Mouse (Mus musculus) urinary bladder, adult 18-20 months (tissue): ENCODE data around the gene Meis2.

Experiments used
- DNase-seq, 2 experiments: peaks; one replicate each; pipeline ENCODE4 v3.0.0; 2022; ENCODE audit warnings: low spot score in 2 of 2, mixed read lengths in 2 of 2

The Meis2 gene

DNA sequence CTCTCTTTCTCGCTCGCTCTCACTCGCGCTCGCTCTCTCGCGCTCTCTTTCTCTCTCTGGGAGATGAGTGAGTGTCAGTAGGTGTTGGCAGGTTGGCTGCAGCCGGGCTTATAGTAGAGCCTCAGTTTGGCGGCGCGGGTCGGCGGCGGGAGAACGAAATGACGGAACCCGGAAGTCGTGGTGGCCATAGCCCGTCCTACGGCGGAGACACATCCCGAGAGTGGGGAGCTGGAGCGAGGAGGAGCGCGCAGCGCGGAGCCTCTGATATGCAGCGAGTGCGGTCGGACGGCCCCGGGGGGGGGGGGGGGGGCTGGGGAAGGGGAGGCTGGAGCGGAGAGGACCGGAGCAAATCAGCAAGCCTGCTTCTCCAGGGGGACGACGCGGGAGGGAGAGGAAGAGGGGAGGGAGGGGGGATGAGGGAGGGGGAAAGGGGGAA lies at the start of gene Meis2:
Gene Meis2, minus strand, starts transcription at position 270 of the 436 bp plus-strand sequence.
- peak; percentile 79 to 87 for DNase-seq

DNA sequence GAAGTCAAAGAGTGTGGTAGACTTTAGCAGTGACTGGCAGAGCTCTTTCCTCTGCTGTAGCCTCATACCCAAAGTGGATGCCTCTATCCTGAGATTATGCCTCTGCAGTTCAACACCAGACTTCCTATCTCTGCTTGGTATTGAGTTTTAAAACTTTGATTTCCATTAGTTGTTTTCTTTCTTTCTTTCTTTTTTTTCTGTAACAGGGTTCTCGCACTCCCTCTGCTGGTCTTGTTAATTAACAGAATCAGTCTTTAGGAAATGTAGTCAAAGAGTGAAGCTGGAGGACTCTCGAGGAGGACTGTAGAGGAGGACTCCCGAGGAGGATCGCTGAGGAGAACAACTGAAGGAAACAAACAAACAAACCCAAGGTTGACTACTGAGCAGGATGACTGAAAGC lies 40.6 kb upstream of the Meis2 start:
- DNase-seq: no peak

- DNase-seq: no peak
These were observed 39.5 kb upstream of the Meis2 start for GRCm38 (mm10) chr2:116105179-116105578.

DNA sequence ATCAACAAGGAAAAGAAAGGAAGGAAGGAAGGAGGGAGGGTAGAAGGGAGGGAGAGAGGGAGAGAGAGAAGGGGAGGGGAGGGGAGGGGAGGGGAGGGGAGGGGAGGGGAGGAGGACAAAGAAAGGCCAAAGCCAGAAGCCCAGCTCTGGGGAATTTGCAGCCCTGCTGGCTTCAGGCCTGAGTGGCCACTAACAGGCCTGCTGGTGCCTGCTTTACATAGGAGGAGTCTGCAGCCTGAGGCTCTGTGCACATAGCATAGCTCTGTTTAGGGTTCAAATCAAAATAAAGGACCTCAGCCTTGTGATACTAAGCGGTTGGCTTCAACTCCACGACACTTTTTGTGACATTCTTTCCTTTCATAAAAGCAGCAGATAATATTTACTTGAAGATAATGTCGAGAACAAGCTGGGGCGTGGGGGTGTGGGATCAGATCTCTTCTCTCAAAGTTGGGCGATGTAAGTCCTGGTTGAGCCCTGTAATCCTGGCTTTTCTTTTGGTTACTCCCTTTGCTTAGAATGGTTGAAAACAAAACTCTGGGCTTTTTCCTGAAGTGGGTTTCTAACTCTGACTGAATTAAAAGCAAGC lies 37.9 kb upstream of the Meis2 start:
- no peak for DNase-seq

DNA sequence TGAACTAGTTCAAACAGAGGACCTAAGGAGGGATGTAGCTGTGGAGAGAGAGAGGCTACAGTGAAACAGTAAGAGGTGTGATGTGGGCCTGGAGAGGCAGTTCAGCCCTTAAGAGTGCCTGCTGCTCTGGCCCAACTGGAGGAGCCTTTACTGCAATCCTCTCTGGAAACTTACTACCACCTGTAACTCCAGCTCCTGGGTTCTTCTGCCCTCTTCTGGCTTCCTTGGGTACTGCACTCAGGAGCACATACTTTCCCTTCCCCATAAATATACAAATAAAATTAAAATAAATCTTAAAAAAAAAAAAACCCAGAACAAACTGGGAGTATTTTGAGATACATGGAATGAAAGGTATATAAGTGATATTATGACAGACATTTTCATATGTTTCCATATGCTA lies 35.6 kb upstream of the Meis2 start:
- DNase-seq: peak in 1 of 2 experiments; percentile 38

GRCm38 (mm10) chr2:116080961-116081360 lies 15.3 kb upstream of the Meis2 start:
- DNase-seq: no peak

DNA sequence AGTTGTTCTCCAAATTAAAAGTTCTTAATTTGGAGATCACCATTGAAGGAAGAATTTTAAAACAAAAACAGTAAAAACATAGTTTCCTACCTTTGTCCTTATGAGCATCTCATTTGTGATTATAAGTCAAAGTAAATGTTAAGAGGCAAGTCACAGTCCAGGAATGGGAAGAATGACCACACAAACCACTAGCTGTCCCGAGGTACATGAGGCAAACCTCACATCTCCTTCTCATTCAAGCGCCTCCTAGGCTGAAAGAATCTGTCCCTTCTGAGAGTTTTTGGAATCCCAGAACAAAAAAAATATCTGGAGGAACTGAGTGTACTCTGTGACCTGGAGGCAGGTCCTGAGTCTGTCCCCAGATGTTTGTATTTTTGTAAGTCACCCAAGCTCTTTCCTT lies 13.2 kb upstream of the Meis2 start:
- DNase-seq: no peak

GRCm38 (mm10) chr2:116077716-116078115 lies 12.1 kb upstream of the Meis2 start:
- DNase-seq: no peak

DNA sequence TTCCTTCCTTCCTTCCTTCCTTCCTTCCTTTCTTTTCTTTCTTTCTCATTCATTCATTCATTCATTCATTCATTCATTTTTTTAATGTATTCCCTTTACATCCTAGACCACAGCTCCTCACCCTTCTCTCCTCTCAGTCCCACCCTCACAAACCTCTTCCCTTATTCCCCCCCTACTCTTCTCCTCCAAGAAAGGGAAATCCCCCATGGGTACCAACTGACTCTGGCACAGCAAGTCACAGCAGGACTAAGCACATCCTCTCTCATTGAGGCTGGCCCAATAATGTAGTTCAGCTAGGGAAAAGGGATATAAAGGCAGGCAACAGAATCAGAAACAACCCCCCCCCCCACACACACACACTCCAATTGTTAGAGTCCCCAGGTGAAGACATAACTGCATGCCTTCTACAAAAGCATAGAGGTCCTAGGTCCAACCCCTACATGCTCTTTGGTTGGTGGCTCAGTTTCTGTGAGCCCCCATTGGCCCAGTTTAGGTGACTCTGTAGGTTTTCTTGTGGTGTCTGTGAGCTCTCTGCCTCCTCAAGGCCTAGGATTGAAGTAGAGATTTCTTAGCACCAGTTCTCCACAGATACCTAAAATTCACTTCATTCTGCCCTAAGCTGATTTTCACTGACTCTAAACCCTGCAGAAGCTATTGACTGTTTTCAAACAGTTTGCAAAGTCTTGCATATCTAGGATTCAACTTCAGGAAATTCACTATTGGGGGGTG lies 11.3 kb upstream of the Meis2 start:
- DNase-seq: no peak

DNA sequence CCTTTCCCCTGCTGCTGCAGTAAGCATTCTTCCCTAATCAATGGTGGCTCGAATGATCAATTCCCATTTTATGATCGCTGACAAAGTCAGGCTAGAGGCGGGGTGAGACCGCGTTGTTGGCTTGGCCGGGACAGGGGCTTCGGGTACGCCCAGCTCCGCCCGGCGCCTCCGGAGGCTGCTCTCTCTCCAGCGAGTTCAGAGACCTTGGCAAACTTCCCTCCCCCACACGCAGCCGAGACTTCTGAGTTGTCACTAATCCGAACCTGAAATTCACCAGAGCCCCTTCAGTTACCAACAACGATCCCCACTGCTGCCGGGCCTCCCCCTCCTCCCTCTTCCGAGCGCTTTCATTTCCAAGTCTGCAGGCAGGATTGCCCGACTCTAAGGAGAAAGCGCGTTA lies 10.3 kb upstream of the Meis2 start:
- peak in 1 of 2 experiments; percentile 56 for DNase-seq

DNA sequence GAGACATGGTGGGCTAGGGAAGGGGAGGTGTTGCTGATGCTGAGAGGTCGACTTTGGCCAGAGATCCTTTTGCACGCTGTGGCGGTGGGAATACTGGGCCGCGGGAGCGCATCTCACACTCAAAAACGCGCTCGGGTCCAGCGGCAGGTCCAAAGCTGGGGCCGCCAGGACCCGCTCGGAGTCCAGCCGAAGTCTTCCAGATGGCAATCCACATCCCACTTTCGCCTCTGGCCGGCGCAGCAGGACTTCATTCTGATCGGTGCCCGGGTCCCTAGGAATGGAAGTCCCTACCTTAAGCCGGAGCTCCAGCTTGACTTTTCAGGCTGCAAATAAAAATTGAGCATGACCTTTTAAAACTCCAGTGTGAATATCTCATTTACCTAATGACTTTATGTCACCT lies 9.8 kb upstream of the Meis2 start:
- DNase-seq: no peak

GRCm38 (mm10) chr2:116074726-116075440 lies 9.2 kb upstream of the Meis2 start:
- DNase-seq: no peak

DNA sequence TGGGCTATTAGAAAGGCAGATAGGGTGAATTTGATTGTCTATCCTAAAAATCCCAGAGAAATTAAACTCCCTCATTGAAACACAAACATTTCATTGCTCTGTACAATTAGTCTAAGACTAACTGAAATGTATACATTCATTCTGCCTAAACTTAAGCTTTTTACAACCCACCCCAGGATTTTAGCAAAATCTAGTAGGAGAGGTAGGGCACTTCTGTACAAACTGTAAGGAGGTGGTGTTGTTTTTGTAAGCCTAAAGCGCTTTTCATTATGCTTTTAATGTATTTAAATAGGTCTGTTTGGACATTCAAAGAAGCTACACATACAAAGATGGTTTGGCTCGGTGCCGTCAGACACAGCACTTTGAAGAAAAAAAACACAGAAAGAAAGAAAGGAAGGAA lies 8.4 kb upstream of the Meis2 start:
- no peak for DNase-seq

DNA sequence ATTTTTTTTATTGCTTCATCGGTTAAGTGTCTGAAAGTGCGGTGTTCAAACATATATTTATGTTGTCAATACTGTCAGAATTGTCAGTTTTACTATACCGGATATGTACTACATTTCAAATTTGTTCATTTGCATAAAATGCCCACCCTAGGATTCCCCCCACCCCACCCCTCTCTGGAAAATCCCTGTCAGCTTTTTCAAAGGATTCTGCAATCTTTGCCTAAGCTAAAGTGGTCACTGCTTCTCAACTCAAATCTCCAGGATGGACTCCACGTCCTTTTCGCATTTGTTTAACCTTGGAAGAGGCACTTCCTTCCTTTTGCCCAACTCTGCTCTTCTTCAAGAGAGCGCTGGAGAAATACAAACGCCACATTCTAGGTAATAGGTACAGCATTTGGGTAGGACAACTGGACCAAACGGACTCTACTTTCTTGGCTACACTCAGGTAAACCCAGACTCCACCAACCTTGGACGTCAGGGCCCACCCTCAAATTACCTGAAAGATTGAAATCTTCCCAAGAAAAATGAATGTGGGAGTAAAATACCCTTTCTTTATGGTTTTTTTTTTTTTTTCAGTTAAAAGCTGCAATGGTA lies 7.8 kb upstream of the Meis2 start:
- no peak for DNase-seq

DNA sequence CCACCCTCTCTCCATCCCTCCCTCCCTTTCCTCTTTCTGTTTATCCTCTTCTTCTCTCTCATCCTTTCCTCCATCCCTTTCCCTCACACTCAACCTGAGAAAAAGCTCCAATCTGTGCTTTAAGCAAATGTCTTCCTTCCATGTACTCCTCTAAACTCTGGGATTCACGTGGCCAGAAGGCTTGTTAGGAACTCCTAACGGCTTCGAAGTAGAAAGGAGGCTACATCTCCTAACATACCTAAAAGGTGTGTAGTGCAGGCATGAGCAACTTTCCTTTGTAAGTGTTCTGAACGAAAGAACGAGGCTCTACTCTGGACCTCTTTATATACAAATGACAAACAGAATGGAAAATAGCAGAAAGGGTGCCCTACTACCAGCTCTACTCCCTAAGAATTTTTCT lies 7.1 kb upstream of the Meis2 start:
- no peak for DNase-seq

DNA sequence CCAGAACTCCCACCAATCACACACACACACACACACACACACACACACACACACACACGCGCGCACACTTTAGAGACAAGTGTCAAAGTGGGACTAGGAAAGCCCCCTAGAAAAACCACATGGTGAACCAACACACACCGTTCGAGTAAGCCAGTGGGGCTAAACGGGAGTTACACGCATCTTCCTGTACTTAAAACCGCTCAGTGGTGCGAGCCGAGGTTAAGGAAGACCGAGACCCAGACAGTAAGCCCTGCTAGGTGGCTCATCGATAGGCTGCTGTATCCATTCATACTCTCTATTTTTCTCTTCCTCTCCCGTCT lies 6.6 kb upstream of the Meis2 start:
- no peak for DNase-seq

DNA sequence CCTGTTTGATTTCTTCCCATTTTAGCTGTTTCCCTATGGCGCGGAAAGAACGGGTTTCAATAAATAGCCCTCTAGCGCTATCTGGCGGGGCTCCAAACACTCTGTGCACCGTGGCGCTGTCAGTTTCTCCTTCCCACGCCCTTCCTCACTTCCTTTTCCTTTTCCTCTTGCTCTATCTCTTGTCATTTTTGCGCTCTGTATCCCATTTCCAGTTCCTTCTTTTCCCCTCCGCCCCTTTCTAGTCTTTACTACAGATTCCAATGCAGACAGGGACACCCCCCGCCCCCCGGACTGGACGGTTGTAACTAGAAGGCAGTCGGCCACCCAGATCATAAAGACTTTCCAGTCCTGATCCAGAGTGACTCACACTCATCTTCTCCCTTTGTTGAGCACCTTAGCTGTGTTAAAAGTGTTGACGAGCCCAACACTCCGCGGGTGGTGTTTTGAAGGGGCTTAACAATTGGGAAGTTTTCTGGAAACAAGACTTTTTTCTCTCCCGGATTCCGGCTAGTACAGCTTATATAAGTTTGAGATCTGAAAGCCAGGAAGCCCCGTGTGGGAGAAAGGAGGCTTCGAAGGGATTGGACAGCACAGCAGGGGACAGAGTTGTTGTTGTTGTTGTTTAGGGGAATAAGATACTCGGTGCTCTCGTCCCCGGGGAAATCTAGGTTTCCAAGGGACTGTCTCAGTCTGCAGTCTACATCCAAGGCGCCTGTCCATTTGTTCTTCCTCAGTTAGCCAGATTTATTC lies 6.1 kb upstream of the Meis2 start:
- peak in 1 of 2 experiments; percentile 50 for DNase-seq

DNA sequence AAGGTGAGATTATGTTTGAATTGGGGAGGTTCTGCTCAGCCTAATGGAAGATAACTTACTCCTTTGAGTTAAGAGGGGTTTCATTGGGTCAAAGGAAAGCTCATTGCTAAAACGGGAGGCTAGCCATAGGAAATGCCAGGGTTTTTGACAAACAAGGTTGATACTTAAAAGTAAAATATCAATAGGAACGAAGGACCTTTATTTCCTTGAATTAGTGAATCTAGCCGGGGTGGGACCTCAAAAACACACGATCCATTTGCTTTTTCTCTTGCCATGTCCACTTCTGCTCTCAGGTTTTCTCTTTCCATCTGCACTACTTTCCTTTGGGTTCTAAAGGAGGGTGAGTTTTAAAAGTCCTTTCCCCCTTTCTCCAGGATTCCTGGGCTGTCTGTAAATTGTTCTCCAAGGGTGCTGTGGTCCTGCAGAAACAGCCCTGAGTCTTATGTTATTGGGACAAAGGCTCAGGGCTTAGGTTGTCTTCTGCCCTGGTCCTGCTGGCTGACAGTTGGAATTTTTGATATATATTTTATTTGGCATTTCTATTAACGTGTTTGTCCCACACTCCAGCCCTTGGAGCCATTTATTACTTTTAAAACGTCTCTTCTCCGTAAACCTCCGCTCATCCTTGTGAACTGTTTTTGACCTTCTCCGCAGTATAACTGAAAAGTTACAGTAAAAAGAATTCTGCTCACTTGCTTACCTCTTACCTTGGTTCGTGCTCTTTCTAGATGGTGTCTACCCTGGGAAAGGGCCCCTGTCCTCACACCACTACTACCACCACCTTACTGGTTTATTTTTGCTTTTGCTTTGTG lies 5.2 kb upstream of the Meis2 start:
- no peak for DNase-seq

GRCm38 (mm10) chr2:116069451-116070225 lies 4.0 kb upstream of the Meis2 start:
- no peak for DNase-seq

DNA sequence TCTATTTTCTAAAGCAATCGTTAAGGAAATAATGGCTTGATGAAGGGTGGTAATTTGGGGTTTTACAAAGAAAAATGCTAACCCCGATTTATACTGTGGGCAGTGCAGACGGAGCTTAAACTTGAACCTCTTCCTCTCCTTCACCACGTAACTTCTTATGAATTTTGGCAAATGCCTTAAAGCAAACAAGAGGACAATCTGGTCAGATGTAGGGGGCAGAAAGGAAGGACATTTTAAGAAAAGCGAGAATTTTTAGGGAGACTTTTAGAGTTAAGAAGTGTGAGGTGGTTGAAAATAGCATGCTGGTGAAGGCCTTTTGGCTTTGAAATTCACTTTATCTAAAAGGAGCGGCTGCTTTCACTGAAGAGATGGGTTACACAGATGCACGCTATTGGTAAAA lies 3.3 kb upstream of the Meis2 start:
- no peak for DNase-seq
